Mouse (Mus musculus) cerebellum, postnatal 36 days (tissue): ENCODE results near the gene Fam118a.
"Not testable (repeated sequence)": the region's sequence is repeated elsewhere in the genome, so short reads cannot be mapped to it uniquely, and the experiment has no call there.

ENCODE experiments used
- DNase-seq, 2 experiments: peaks; one replicate each; pipeline ENCODE4 v3.0.0; 2021 to 2022; ENCODE audit warnings: mixed read lengths in 2 of 2

Fam118a gene

GRCm38 (mm10) chr15:85012662-85013054 lies 16.1 kb upstream of the Fam118a start:
- no peak for DNase-seq

GRCm38 (mm10) chr15:85015771-85016170 lies 13.0 kb upstream of the Fam118a start:
- DNase-seq = no peak

- peak; percentile 43 to 58 for DNase-seq
Observed at GRCm38 (mm10) chr15:85016951-85017664, 11.6 kb upstream of the Fam118a start, which contains the start of gene Upk3a. Gene Upk3a (plus strand): TSS chr15:85017141.

- DNase-seq = no peak
Observed at GRCm38 (mm10) chr15:85022211-85022610, 6.5 kb upstream of the Fam118a start.

- no peak for DNase-seq
Observed at GRCm38 (mm10) chr15:85026197-85026596, 2.6 kb upstream of the Fam118a start.

GRCm38 (mm10) chr15:85027740-85028139 lies 1.0 kb upstream of the Fam118a start:
- DNase-seq = no peak

GRCm38 (mm10) chr15:85030643-85031042 lies 1.9 kb downstream of the Fam118a start:
- DNase-seq = not testable (repeated sequence)

- DNase-seq = no peak
Observed at GRCm38 (mm10) chr15:85031866-85032265, 3.1 kb downstream of the Fam118a start.

- not testable (repeated sequence) for DNase-seq
Observed at GRCm38 (mm10) chr15:85033916-85034315, 5.2 kb downstream of the Fam118a start.

GRCm38 (mm10) chr15:85036566-85037342 lies 8.0 kb downstream of the Fam118a start:
- peak; percentile 98 for DNase-seq

- DNase-seq = no peak
Observed at GRCm38 (mm10) chr15:85037343-85037690, 8.6 kb downstream of the Fam118a start.

- no peak for DNase-seq
Observed at GRCm38 (mm10) chr15:85041546-85042225, 12.9 kb downstream of the Fam118a start.

GRCm38 (mm10) chr15:85042361-85042954 lies 13.7 kb downstream of the Fam118a start:
- DNase-seq = peak; percentile 41 to 54

GRCm38 (mm10) chr15:85043116-85043515 lies 14.4 kb downstream of the Fam118a start:
- no peak for DNase-seq

- DNase-seq = no peak
Observed at GRCm38 (mm10) chr15:85043761-85044160, 15.0 kb downstream of the Fam118a start.

- no peak for DNase-seq
Observed at GRCm38 (mm10) chr15:85046230-85046950, 17.6 kb downstream of the Fam118a start.

GRCm38 (mm10) chr15:85047865-85048264 lies 19.1 kb downstream of the Fam118a start:
- DNase-seq = no peak

- no peak for DNase-seq
Observed at GRCm38 (mm10) chr15:85049758-85050157, 21.0 kb downstream of the Fam118a start.

- no peak for DNase-seq
Observed at GRCm38 (mm10) chr15:85054098-85054497, 25.4 kb downstream of the Fam118a start.

- DNase-seq = no peak
Observed at GRCm38 (mm10) chr15:85055186-85055585, 26.4 kb downstream of the Fam118a start.

GRCm38 (mm10) chr15:85063421-85063820 lies 34.7 kb downstream of the Fam118a start:
- DNase-seq = no peak

- peak; percentile 41 to 50 for DNase-seq
Observed at GRCm38 (mm10) chr15:85070561-85070960, 41.8 kb downstream of the Fam118a start.
